30 mouse cellular contexts compared by ENCODE assay signal in the genomic region with DNA sequence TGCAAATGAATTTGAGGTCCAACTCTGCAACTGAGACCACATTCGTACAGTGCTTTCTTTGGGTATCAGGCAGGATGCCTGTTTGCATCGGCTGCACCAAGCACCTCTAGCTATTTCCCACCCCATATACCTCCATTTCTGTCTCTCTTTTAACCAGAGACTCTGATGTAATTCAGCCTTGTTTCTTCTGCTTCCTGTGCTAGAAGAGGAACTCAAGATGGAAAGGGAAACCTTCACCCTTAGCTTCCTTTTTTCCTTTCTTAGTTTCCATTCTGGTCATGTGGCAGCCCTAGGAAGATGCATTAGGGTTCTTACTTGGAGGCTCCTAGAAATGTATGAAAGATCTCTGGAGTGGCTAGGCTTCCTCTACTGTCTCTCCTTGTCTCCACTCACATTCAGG. TPM values are rescaled to one million over a fixed set of nuclear protein-coding genes. Genes with fewer than 3 reads are reported as not detected.
DNase-seq lines count a peak whose midpoint lies in the region; ATAC-seq lines count a peak whose summit lies in the region.
"Had no signal": no experiment of that assay in that cellular context is flagged by ENCODE, and none has a peak within 500 bp of the region (broad histone marks: within the 10 kb centered on the region; RNA-seq: fewer than 3 reads in every experiment).

No protein-coding gene starts in this region.

- H3K4me3 ChIP-seq in forebrain, embryonic 11.5 days (ENCODE audit: low read depth, low read length) = no peak overlapping the region
- H3K4me3 ChIP-seq in forebrain, embryonic 13.5 days = no peak overlapping the region
- H3K4me3 ChIP-seq: embryonic facial prominence, embryonic 12.5 days; gastrocnemius, adult 2 months; megakaryocyte, embryonic 14.5 days; midbrain, embryonic 12.5 days; neural tube, embryonic 13.5 days had no signal

- peak; percentile 16 for DNase-seq in forebrain, embryonic 11.5 days (ENCODE audit: low spot score)
- peak; percentile 52 for DNase-seq in A20 (ENCODE audit: low read depth, low spot score)
- DNase-seq in layer of hippocampus, postnatal 10 days (ENCODE audit: low spot score in 2 of 2) = no peak
- no peak for DNase-seq in kidney, postnatal 36 days
- no peak for DNase-seq in embryo, embryonic 10 days (ENCODE audit: low spot score)
- DNase-seq: adrenal gland, adult 8-10 months; cerebellum, adult 2 months; cerebellum, postnatal 14 days; embryo, embryonic 11 days; gastrocnemius, adult 2 months; gastrocnemius, postnatal 36 days; heart, postnatal 14 days; kidney, adult 18-20 months; liver; lung, adult 18-20 months; lung, postnatal 14 days; right cerebral cortex, postnatal 14 days; thymus, adult 2 months; thymus, postnatal 36 days had no signal

- no peak overlapping the region for H3K9ac ChIP-seq in forebrain, embryonic 11.5 days (ENCODE audit: low read length)
- no peak overlapping the region for H3K9ac ChIP-seq in forebrain, embryonic 13.5 days
- H3K9ac ChIP-seq: embryonic facial prominence, embryonic 12.5 days; midbrain, embryonic 12.5 days; neural tube, embryonic 13.5 days had no signal

- no peak for ATAC-seq in forebrain, embryonic 11.5 days (replicated peaks; ENCODE audit: low FRiP score)
- ATAC-seq in forebrain, embryonic 13.5 days = no peak
- peak; percentile 96 for ATAC-seq in granulocyte monocyte progenitor cell, adult 5-6 weeks (replicated peaks; ENCODE audit: poor library complexity, severe bottlenecking)
- ATAC-seq in monocyte, adult 5-6 weeks (replicated peaks; ENCODE audit: insufficient number of reproducible peaks, low FRiP score, low TSS enrichment, poor library complexity, severe bottlenecking) = peak; percentile 88
- ATAC-seq: forebrain, embryonic 16.5 days; hindbrain, embryonic 16.5 days had no signal

- no peak overlapping the region for H3K4me2 ChIP-seq in forebrain, embryonic 11.5 days (ENCODE audit: low read depth, low read length, severe bottlenecking)
- no peak overlapping the region for H3K4me2 ChIP-seq in forebrain, embryonic 13.5 days
- H3K4me2 ChIP-seq: embryonic facial prominence, embryonic 12.5 days; midbrain, embryonic 12.5 days; neural tube, embryonic 13.5 days had no signal

- H3K27me3 ChIP-seq in forebrain, embryonic 11.5 days (ENCODE audit: control insufficient read depth, insufficient read depth, low read length) = peaks cover 2% of the 10 kb centered on the region; the same call in 1 of the 2 replicates
- H3K27me3 ChIP-seq in forebrain, embryonic 13.5 days = 0 out of 2 replicates have a peak, but pooled peaks cover 2% of the 10 kb centered on the region
- H3K27me3 ChIP-seq: embryonic facial prominence, embryonic 12.5 days; midbrain, embryonic 12.5 days; neural tube, embryonic 13.5 days had no signal

- 93% methylated on average over 2 of the region's 2 CpGs for whole genome bisulfite sequencing in forebrain, embryonic 11.5 days
- 93% methylated on average over 2 of the region's 2 CpGs for WGBS in forebrain, embryonic 13.5 days

- H3K9me3 ChIP-seq in forebrain, embryonic 11.5 days (ENCODE audit: control insufficient read depth, low read length) = no peaks in the 10 kb centered on the region
- H3K9me3 ChIP-seq in forebrain, embryonic 13.5 days (replicated peaks) = no peaks in the 10 kb centered on the region
- H3K9me3 ChIP-seq: embryonic facial prominence, embryonic 12.5 days; G1E; megakaryocyte, embryonic 14.5 days; midbrain, embryonic 12.5 days; neural tube, embryonic 13.5 days had no signal

- no peak overlapping the region for H3K27ac ChIP-seq in forebrain, embryonic 11.5 days (ENCODE audit: low read depth, low read length)
- H3K27ac ChIP-seq in forebrain, embryonic 13.5 days = no peak overlapping the region
- H3K27ac ChIP-seq: embryonic facial prominence, embryonic 12.5 days; gastrocnemius, adult 2 months; kidney, postnatal 0 days; midbrain, embryonic 12.5 days; neural tube, embryonic 13.5 days had no signal

- no peaks in the 10 kb centered on the region for H3K36me3 ChIP-seq in forebrain, embryonic 11.5 days (ENCODE audit: control insufficient read depth, insufficient read depth, low read length)
- no peaks in the 10 kb centered on the region for H3K36me3 ChIP-seq in forebrain, embryonic 13.5 days (ENCODE audit: poor library complexity, severe bottlenecking)
- H3K36me3 ChIP-seq: embryonic facial prominence, embryonic 12.5 days; G1E; midbrain, embryonic 12.5 days; neural tube, embryonic 13.5 days had no signal

- H3K4me1 ChIP-seq in forebrain, embryonic 11.5 days (replicated peaks; ENCODE audit: control insufficient read depth, insufficient read depth, low read length) = no peaks in the 10 kb centered on the region
- H3K4me1 ChIP-seq in forebrain, embryonic 13.5 days = no peaks in the 10 kb centered on the region
- H3K4me1 ChIP-seq: embryonic facial prominence, embryonic 12.5 days; midbrain, embryonic 12.5 days; neural tube, embryonic 13.5 days had no signal

RNA-seq across cellular contexts. Expression of gene Peli1, which starts 44.9 kb away (rescaled TPM):
- 91.6 and 96.9 TPM in 2 replicates for polyA plus RNA-seq in forebrain, embryonic 11.5 days (2014; fragmentation: Nextera tagmentation; extraction: Ambion mirVana)
- polyA plus RNA-seq in forebrain, embryonic 13.5 days (2015; fragmentation: Nextera tagmentation; extraction: Ambion mirVana) = 99.0 and 106 TPM in 2 replicates
- 15.9 and 16.8 TPM in 2 replicates for total RNA-seq in granulocyte monocyte progenitor cell, adult 5-6 weeks (2014; fragmentation: Nextera tagmentation)
- 11.3 and 16.8 TPM in 2 replicates for total RNA-seq in granulocyte monocyte progenitor cell, adult 5-6 weeks (2017)
- 57.1 to 95.4 TPM (median 58.8 TPM) in 3 replicates for total RNA-seq in monocyte, adult 5-6 weeks (2017)
- 10 to 100 TPM; 49.9 to 50.3 TPM for total RNA-seq in layer of hippocampus, postnatal 10 days (2021)

Comparison
In these comparisons a context has a peak if more than half of its experiments do, and no peak if none do; other contexts are left out.
1. ATAC-seq: peak in granulocyte monocyte progenitor cell, adult 5-6 weeks (single experiment) and monocyte, adult 5-6 weeks (single experiment); none in forebrain, embryonic 11.5 days (single experiment) and forebrain, embryonic 13.5 days (single experiment).
2. DNase-seq: peak in forebrain, embryonic 11.5 days (single experiment) and A20 (single experiment); none in layer of hippocampus, postnatal 10 days (0 of 2), kidney, postnatal 36 days (0 of 2) and embryo, embryonic 10 days (single experiment).